Comparison of ENCODE assay signal across 16 mouse cellular contexts in the genomic region with DNA sequence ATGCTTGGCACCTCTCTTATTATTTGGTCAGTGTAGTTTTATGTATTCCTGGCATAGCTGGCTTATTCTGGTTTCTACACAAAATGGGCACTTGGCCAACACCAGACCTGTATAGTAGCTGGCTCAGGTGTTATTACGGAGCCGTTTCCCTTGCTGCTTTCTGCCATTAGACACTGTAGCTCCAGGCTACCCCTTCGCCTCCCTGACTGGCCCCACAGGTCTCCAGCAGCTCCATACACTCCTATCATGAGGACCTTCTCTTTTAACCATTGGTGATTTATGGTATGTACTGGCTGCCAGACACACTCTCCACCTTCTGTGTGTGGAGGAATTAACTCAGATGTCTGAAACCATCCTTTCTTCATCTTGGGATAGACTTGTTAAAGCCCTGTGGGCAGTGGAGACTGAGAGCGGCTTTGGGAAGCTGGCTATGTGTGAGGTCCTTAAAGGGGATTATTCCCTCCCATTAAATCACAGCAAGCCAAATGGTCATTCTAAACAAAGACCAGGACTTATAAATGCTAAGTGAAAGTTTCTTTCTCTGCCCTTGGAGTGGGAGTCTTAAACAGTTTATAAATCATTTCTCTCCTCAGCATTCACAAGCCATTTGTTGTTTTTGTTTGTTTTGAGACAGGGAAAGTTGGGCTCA.
A peak's percentile ranks its signal among the peaks of the same experiment; 100 is the strongest.
DNase-seq lines count a peak whose midpoint lies in the region; ATAC-seq lines count a peak whose summit lies in the region.
"Had no signal": no experiment of that assay in that cellular context is flagged by ENCODE, and none has a peak within 500 bp of the region (broad histone marks: within the 10 kb centered on the region; RNA-seq: fewer than 3 reads in every experiment).

No protein-coding gene starts in this region.

- no peak for DNase-seq in lung, adult 18-20 months
- DNase-seq in limb, embryonic 10.5 days (ENCODE audit: low spot score), result peak; percentile 42
- peak; percentile 17 for DNase-seq in yolk sac, embryonic 10.5 days (ENCODE audit: low spot score)
- no peak for DNase-seq in cerebellum, adult 8-10 months
- no peak for DNase-seq in urinary bladder, adult 2 months (ENCODE audit: low spot score)
- DNase-seq: cerebellum, postnatal 36 days; gastrocnemius, postnatal 14 days; layer of hippocampus, postnatal 36 days; lung, postnatal 4 days; right cerebral cortex, postnatal 14 days; thymus, postnatal 14 days had no signal

- ATAC-seq in lung, embryonic 16.5 days (ENCODE audit: low read depth), result peak; percentile 43
- ATAC-seq in kidney, embryonic 14.5 days (ENCODE audit: low FRiP score, low TSS enrichment), result peak; percentile 74

- no peaks in the 10 kb centered on the region for H3K9me3 ChIP-seq in lung, embryonic 16.5 days (ENCODE audit: control insufficient read depth, low read length)
- H3K9me3 ChIP-seq in kidney, embryonic 14.5 days (ENCODE audit: control insufficient read depth, low read length), result no peaks in the 10 kb centered on the region
- no peaks in the 10 kb centered on the region for H3K9me3 ChIP-seq in limb, embryonic 10.5 days (replicated peaks)
- H3K9me3 ChIP-seq: limb, embryonic 15.5 days had no signal

- no peaks in the 10 kb centered on the region for H3K36me3 ChIP-seq in lung, embryonic 16.5 days (ENCODE audit: control insufficient read depth, insufficient read depth, low read length)
- no peaks in the 10 kb centered on the region for H3K36me3 ChIP-seq in kidney, embryonic 14.5 days (ENCODE audit: control insufficient read depth, insufficient read depth, low read length)
- 0 out of 2 replicates have a peak, but pooled peaks cover 3% of the 10 kb centered on the region for H3K36me3 ChIP-seq in limb, embryonic 10.5 days
- H3K36me3 ChIP-seq: limb, embryonic 15.5 days had no signal

- peaks cover 9% of the 10 kb centered on the region for H3K4me1 ChIP-seq in lung, embryonic 16.5 days (replicated peaks; ENCODE audit: control insufficient read depth, insufficient read depth, low read length)
- 0 out of 2 replicates have a peak, but pooled peaks cover 6% of the 10 kb centered on the region for H3K4me1 ChIP-seq in kidney, embryonic 14.5 days (ENCODE audit: control insufficient read depth, insufficient read depth, low read length)
- H3K4me1 ChIP-seq in limb, embryonic 10.5 days, result peaks cover 32% of the 10 kb centered on the region

- H3K9ac ChIP-seq in lung, embryonic 16.5 days (ENCODE audit: low read length), result no peak overlapping the region
- H3K9ac ChIP-seq in kidney, embryonic 14.5 days (ENCODE audit: low read depth, low read length), result no peak overlapping the region
- H3K9ac ChIP-seq: limb, embryonic 15.5 days had no signal

- no peaks in the 10 kb centered on the region for H3K27me3 ChIP-seq in lung, embryonic 16.5 days (ENCODE audit: control insufficient read depth, insufficient read depth, low read depth, low read length)
- H3K27me3 ChIP-seq in kidney, embryonic 14.5 days (ENCODE audit: control insufficient read depth, insufficient read depth, low read length), result no peaks in the 10 kb centered on the region
- H3K27me3 ChIP-seq in limb, embryonic 10.5 days (ENCODE audit: low read depth, poor library complexity, severe bottlenecking), result peaks cover 9% of the 10 kb centered on the region; the same call in 1 of the 2 replicates
- H3K27me3 ChIP-seq: CH12.LX; limb, embryonic 15.5 days had no signal

- no peak overlapping the region for H3K4me2 ChIP-seq in lung, embryonic 16.5 days (ENCODE audit: low read depth, low read length)
- no peak overlapping the region for H3K4me2 ChIP-seq in kidney, embryonic 14.5 days (replicated peaks; ENCODE audit: low read depth, low read length)
- H3K4me2 ChIP-seq: limb, embryonic 15.5 days had no signal

- H3K27ac ChIP-seq in lung, embryonic 16.5 days (ENCODE audit: low read length), result peak overlapping the region; percentile 9; the same call in 1 of the 2 replicates
- 0 out of 2 replicates have a peak overlapping the region, but pooled peaks have one; percentile 11 for H3K27ac ChIP-seq in kidney, embryonic 14.5 days (ENCODE audit: low read depth, low read length)
- no peak overlapping the region for H3K27ac ChIP-seq in limb, embryonic 10.5 days
- H3K27ac ChIP-seq: hindbrain, postnatal 0 days; limb, embryonic 15.5 days had no signal

- no peak overlapping the region for H3K4me3 ChIP-seq in lung, embryonic 16.5 days (ENCODE audit: low read length)
- no peak overlapping the region for H3K4me3 ChIP-seq in kidney, embryonic 14.5 days (ENCODE audit: low read length)
- no peak overlapping the region for H3K4me3 ChIP-seq in limb, embryonic 10.5 days
- H3K4me3 ChIP-seq: limb, embryonic 15.5 days had no signal

- 57% methylated on average over 4 of the region's 4 CpGs for WGBS in lung, embryonic 16.5 days
- 33% methylated on average over 4 of the region's 4 CpGs for WGBS in kidney, embryonic 14.5 days
- 31% methylated on average over 4 of the region's 4 CpGs for WGBS in limb, embryonic 10.5 days

Comparison
In these comparisons a context has a peak if more than half of its experiments do, and no peak if none do; other contexts are left out.
1. DNase-seq: peak in limb, embryonic 10.5 days (single experiment) and yolk sac, embryonic 10.5 days (single experiment); none in lung, adult 18-20 months (0 of 2), cerebellum, adult 8-10 months (single experiment) and urinary bladder, adult 2 months (single experiment).